Mouse (Mus musculus): Measurements from ENCODE around the gene Zfp37. TPM values are rescaled to one million over a fixed set of nuclear protein-coding genes. Genes with fewer than 3 reads are reported as not detected.

Zfp37 gene
- not detected for polyA plus RNA-seq (2017; shearing (Covaris generic))

DNA sequence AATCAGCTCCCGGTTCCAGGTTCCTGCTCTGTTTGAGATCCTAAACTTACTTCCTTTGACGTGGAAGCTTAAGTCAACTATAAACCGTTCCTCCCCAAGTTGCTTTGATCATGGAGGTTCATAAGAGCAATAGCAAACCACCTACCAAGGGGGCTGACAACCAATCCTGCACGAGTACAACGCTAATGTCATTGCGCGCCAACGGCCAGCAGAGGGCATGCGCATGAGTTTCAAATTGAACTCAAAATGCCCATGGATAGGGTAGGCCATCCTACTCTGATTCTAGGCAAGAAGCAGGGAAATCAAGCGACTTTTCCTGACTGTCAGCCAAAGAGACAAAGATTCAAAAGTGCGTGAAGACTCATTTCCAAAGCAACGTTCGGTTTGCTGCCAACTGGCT, at the start of gene Zfp37:
Gene Zfp37, minus strand, starts transcription at position 279 of the 400 bp plus-strand sequence.

DNA sequence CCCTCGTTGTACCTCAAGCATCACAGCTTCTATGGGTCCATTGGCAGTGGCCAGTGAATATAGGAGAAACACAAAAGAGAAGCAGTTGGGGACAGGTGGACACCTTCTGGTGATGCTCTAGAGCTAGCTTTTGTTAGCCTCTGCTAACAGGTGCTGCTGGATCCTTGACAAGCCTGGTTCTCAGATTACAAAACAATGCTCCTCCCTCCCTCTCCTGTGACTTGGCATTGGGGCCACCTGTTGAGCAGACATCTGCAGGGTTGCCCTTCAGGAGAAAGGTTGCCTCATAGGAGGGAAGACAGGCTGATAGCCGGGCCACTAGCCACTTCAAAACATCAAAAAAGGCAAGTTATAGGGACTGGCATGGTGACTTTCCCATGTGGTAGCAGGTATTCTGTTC, 31.4 kb upstream of the Zfp37 start, which contains the start of gene Slc31a2:
Gene Slc31a2, plus strand, starts transcription at position 287 of the 400 bp plus-strand sequence.

GRCm38 (mm10) chr4:62150811-62151210, 80.0 kb downstream of the Zfp37 start, which contains the start of gene Mup21:
TSS of gene Mup21 (minus strand) at chr4:62150863.

Other genes starting within 250 kb of the Zfp37 start
- not detected for gene Mup20, start 176.9 kb downstream of the Zfp37 start, polyA plus RNA-seq (2017; shearing (Covaris generic))
- gene Mup3, start 143.7 kb downstream of the Zfp37 start, polyA plus RNA-seq (2017; shearing (Covaris generic)): not detected
- gene Mup21, start 80.2 kb downstream of the Zfp37 start, polyA plus RNA-seq (2017; shearing (Covaris generic)): not detected
- 11.9 TPM for gene Slc31a2, start 31.5 kb upstream of the Zfp37 start, polyA plus RNA-seq (2017; shearing (Covaris generic))
- gene Fkbp15, start 129.5 kb upstream of the Zfp37 start, polyA plus RNA-seq (2017; shearing (Covaris generic)): 51.5 TPM
- 14.3 TPM for gene Slc31a1, start 129.7 kb upstream of the Zfp37 start, polyA plus RNA-seq (2017; shearing (Covaris generic))
- gene Cdc26, start 177.6 kb upstream of the Zfp37 start, polyA plus RNA-seq (2017; shearing (Covaris generic)): 69.4 TPM
- 27.2 TPM for gene Prpf4, start 177.8 kb upstream of the Zfp37 start, polyA plus RNA-seq (2017; shearing (Covaris generic))
- not detected for gene Rnf183, start 204.2 kb upstream of the Zfp37 start, polyA plus RNA-seq (2017; shearing (Covaris generic))
- gene Wdr31, start 239.8 kb upstream of the Zfp37 start, polyA plus RNA-seq (2017; shearing (Covaris generic)): 0.21 TPM
- 0.42 TPM for gene Bspry, start 249.0 kb upstream of the Zfp37 start, polyA plus RNA-seq (2017; shearing (Covaris generic))

Measured in naive thymus-derived CD4-positive, alpha-beta T cell, adult 5 months (primary cell).